Mouse (Mus musculus) intestine, postnatal 0 days (tissue): ENCODE data around the gene Scpep1. TPM values are rescaled to one million over a fixed set of nuclear protein-coding genes. Genes with fewer than 3 reads are reported as not detected.

Experiments
- ATAC-seq: fragments of 200-750 bp; cut with Nextera tagmentation; 2 replicates; pipeline ENCODE4 v1.8.0; 2017; ENCODE audit warnings: mild to moderate bottlenecking, moderate TSS enrichment, moderate library complexity
- H3K27ac ChIP-seq: fragments of 300-500 bp; sonication (generic); 2 replicates; pipeline ENCODE4 v1.5.1; 2014; ENCODE audit warnings: mild to moderate bottlenecking, low read depth, low read length, moderate library complexity
- H3K27me3 ChIP-seq: fragments of 300-500 bp; sonication (generic); replicated peaks from 2 replicates; pipeline ENCODE4 v1.6.1; 2014; ENCODE audit warnings: low read length, mixed read lengths; ENCODE audit not compliant: control insufficient read depth, insufficient read depth
- H3K36me3 ChIP-seq: fragments of 300-500 bp; sonication (generic); 2 replicates; pipeline ENCODE4 v1.6.1; 2014; ENCODE audit warnings: mild to moderate bottlenecking, moderate library complexity; ENCODE audit not compliant: control insufficient read depth, insufficient read depth
- H3K4me1 ChIP-seq: fragments of 300-500 bp; sonication (generic); replicated peaks from 2 replicates; pipeline ENCODE4 v1.6.1; 2014; ENCODE audit warnings: antibody characterized with exemption, low read length, mixed read lengths; ENCODE audit not compliant: control insufficient read depth, insufficient read depth
- H3K4me2 ChIP-seq: fragments of 300-500 bp; sonication (generic); replicated peaks from 2 replicates; pipeline ENCODE4 v1.6.1; 2014; ENCODE audit warnings: low read depth, mild to moderate bottlenecking, moderate library complexity
- H3K4me3 ChIP-seq: fragments of 300-500 bp; sonication (generic); 2 replicates; pipeline ENCODE4 v1.5.1; 2014; ENCODE audit warnings: low read depth, low read length
- H3K9ac ChIP-seq: fragments of 300-500 bp; sonication (generic); 2 replicates; pipeline ENCODE4 v1.6.1; 2014; ENCODE audit warnings: mild to moderate bottlenecking, low read depth, low read length
- H3K9me3 ChIP-seq: fragments of 300-500 bp; sonication (generic); 2 replicates; pipeline ENCODE4 v1.6.1; 2016; ENCODE audit warnings: mixed run types; ENCODE audit not compliant: control insufficient read depth
- CTCF ChIP-seq: sonication (generic); IDR thresholded peaks from 2 replicates; pipeline ENCODE4 v1.5.1; 2016; ENCODE audit warnings: low read depth, mild to moderate bottlenecking, control low read depth, antibody characterized with exemption, moderate library complexity
- WGBS: fragments of 180-500 bp; shearing (Covaris S2); extraction: QIAGEN DNeasy Blood & Tissue Kit; methylation state at CpG from one replicate; pipeline ENCODE4 v1.1.7; 2014; 5-methylcytosine and 5-hydroxymethylcytosine counted together
- polyA plus RNA-seq: library from polyadenylated mRNA; unstranded; fragments of >200 nt; fragmentation: Nextera tagmentation; extraction: Ambion mirVana; gene quantifications from 2 replicates; pipeline ENCODE4 v1.2.1, GENCODE M21; 2015

Scpep1 gene
- polyA plus RNA-seq, 1 experiment from 2014 or later, result 191 TPM

DNA sequence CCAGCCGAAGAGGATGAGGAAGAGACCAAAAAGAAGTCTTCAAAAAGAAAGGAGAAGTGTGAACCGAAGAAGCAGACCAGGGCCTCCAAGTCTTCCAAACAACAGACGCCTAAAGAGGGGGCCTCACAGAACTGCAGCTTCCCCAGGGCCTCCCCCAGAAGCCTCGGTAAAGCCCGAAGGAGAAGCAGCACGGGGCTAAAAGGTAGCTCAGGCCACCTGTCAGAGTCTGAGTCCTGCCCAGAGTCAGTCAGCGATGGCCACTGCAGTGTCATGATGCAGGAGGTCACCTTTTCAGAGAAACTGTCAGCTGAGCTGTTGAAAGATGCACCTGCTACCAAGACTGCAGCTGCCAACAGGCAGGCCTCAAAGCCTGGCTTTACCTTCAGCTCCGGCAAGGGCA is 26.1 kb upstream of the Scpep1 start:
- WGBS, result 86% methylated on average over 8 of the region's 8 CpGs
- H3K36me3 ChIP-seq, result peaks cover 33% of the 10 kb centered on the region
- no peak for ATAC-seq
- no peak overlapping the region for H3K4me2 ChIP-seq
- no peak overlapping the region for H3K27ac ChIP-seq
- no peak overlapping the region for H3K4me3 ChIP-seq
- no peaks in the 10 kb centered on the region for H3K4me1 ChIP-seq
- no peak overlapping the region for H3K9ac ChIP-seq
- no peaks in the 10 kb centered on the region for H3K27me3 ChIP-seq
- H3K9me3 ChIP-seq, result no peaks in the 10 kb centered on the region
- no peak for TF ChIP-seq CTCF

DNA sequence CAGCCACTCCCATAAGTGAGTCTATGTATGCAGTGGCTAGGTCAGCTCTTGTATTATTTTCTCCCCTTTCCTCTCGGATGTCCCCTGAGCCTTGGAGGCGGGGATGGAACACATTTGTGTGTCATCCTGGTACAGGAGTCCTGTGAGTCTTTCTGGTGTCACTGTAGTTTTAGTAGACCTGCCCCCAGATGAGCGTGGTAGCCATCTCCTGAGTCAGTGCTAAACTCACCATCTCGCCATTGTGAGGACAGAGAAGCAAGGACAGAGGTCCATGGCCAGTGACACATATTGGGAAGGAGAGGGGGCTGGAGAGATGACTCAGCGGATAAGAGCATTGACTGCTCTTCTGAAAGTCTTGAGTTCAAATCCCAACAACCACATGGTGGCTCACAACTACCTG is 21.9 kb upstream of the Scpep1 start:
- Histone ChIP-seq H3K4me3 (no peak overlapping the region), H3K36me3 (peaks cover 12% of the 10 kb centered on the region; the same call in 1 of the 2 replicates), H3K27me3 (no peaks in the 10 kb centered on the region), H3K4me1 (peaks cover 4% of the 10 kb centered on the region; the same call in 1 of the 2 replicates), H3K9ac (no peak overlapping the region), H3K27ac (no peak overlapping the region), H3K4me2 (no peak overlapping the region), H3K9me3 (no peaks in the 10 kb centered on the region)
- 89% methylated on average over 5 of the region's 5 CpGs for WGBS
- TF ChIP-seq CTCF, result no peak
- no peak for ATAC-seq

DNA sequence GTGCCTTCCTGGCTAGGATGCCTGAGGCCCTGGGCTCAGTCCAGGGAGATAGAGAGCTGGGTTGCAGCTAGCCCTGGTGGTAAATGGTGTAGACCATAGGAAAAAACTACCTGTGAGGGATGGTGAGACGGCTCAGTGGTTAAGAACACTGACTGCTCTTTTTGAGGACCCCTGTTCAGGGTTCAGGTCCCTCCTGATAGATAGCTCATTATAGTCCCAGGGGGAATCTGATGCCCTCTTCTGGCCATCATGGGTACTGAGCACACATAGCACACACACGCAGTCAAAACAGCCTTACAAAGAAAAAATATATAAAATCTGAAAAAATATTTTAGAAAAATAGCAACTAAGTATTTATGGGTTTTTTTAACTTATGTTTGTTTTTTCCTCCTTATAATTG is 21.1 kb upstream of the Scpep1 start:
- Histone ChIP-seq H3K4me1 (peaks cover 4% of the 10 kb centered on the region; the same call in 1 of the 2 replicates), H3K9me3 (no peaks in the 10 kb centered on the region), H3K4me3 (no peak overlapping the region), H3K27me3 (no peaks in the 10 kb centered on the region), H3K9ac (no peak overlapping the region), H3K27ac (no peak overlapping the region), H3K4me2 (no peak overlapping the region), H3K36me3 (peaks cover 6% of the 10 kb centered on the region; the same call in 1 of the 2 replicates)
- TF ChIP-seq CTCF, result peak; percentile 58
- 98% methylated on average over 2 of the region's 2 CpGs for WGBS
- no peak for ATAC-seq

DNA sequence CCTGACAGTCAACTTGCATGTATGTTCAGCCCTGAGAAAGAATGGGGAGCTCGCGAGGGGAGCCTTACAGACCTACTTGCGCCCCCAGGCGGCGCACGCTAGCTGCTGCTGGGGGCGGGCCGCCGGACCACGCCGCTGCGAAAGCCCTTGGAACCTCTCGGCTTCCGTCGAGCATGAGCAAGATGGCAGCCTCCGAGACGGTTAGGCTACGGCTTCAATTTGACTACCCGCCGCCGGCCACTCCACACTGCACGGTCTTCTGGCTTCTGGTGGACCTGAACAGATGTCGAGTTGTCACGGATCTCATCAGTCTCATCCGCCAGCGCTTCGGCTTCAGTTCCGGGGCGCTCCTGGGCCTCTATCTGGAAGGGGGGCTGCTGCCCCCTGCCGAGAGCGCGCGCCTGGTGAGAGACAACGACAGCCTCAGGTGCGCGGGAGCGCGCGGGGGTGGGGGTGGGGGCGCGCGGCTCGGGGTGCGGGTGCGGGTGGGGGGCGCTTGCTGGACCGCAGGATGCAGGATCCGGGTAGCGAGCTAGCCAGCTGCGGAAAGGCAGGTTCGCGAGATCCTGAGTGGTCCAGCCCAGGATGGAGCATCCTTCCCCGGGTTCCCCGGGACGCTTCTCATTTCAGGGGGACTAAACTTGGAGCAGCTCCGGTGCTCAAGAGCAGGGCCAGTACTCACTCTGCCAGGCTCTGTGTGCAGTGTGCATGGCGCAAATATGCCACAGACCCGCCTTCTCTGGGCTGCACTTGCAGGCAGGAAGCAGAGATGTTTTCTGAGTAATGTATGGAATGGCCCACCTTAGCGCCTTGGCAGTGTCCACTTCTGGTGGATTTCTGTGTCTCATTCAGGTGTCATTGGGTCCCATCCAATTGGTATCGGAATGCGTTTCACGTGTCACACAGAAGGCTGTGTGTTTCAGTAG is 18.8 kb upstream of the Scpep1 start:
- peak; percentile 93 for TF ChIP-seq CTCF

DNA sequence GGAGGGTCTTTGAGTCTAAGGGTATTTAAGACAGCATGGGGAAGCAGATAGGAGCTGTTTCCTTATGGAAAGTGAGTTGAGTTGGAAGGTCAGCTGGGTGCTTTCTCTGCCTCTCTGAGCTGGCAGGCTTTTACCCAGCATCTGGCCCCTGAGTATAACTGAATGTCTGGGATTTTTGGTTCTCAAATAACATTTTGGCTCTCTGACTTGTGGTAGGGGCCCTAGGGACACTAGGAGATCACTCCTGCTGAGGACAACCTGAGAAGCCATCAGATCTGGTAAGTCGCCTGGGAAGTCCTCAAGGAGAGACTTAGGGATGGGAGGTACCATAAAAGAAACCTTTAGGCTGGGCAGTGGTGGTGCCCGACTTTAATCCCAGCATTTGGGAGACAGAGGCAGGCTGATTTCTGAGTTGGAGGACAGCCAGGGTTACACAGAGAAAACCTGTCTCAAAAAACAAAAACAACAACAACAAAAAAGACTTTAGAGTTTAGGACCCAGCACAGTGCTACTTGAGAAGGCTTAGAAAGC is 15.0 kb upstream of the Scpep1 start, which contains the start of gene Coil:
Gene Coil, plus strand, starts transcription at position 51 of the 531 bp plus-strand sequence.
- H3K4me1 ChIP-seq, result peaks cover 4% of the 10 kb centered on the region; the same call in 1 of the 2 replicates
- no peak within 1 kb of the TSS for H3K4me3 ChIP-seq
- H3K9me3 ChIP-seq, result no peaks in the 10 kb centered on the region
- no peak for TF ChIP-seq CTCF
- H3K27ac ChIP-seq, result no peak within 1 kb of the TSS
- no peak within 1 kb of the TSS for H3K4me2 ChIP-seq
- WGBS, result 40% methylated on average over 2 of the region's 2 CpGs
- H3K36me3 ChIP-seq, result no peaks in the 10 kb centered on the region
- ATAC-seq, result no peak
- no peak within 1 kb of the TSS for H3K9ac ChIP-seq
- H3K27me3 ChIP-seq, result 0 out of 2 replicates have a peak, but pooled peaks cover 4% of the 10 kb centered on the region

More for the DNA sequence above, 18.8 kb upstream of the Scpep1 start:
- Histone ChIP-seq H3K9me3 (no peaks in the 10 kb centered on the region), H3K4me2 (peak overlapping the region; percentile 82), H3K4me1 (peaks cover 4% of the 10 kb centered on the region; the same call in 1 of the 2 replicates), H3K36me3 (no peaks in the 10 kb centered on the region), H3K27ac (no peak overlapping the region), H3K27me3 (0 out of 2 replicates have a peak, but pooled peaks cover 4% of the 10 kb centered on the region), H3K4me3 (peak overlapping the region; percentile 86), H3K9ac (peak overlapping the region; percentile 72)
- ATAC-seq, result peak; percentile 81
- WGBS, result 1% methylated on average over 61 of the region's 62 CpGs

DNA sequence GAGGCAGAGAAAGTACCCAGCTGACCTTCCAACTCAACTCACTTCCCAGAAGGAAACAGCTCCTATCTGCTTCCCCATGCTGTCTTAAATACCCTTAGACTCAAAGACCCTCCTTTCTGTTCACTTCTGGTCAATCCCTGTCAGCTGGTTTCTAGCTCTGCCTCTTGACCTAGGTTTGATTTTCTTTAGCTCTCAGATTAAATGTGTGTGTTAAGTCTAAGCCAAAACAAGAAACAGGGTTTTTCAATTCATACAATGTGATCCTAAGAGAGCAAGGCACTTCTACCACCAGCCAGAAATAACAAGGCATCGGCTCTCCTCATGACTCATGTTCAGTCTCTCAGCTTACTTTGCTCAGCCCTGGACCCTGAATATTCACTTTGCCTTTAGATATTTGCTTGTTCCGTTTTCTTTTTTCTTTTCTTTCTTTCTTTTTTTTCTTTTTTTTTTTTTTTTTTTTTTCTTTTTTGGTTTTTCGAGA is 11.7 kb upstream of the Scpep1 start, which contains the start of gene Elobl:
Gene Elobl, minus strand, starts transcription at position 51 of the 481 bp plus-strand sequence.
- no peaks in the 10 kb centered on the region for H3K4me1 ChIP-seq
- WGBS, result 95% methylated on average over 2 of the region's 3 CpGs
- H3K9me3 ChIP-seq, result no peaks in the 10 kb centered on the region
- H3K27ac ChIP-seq, result no peak within 1 kb of the TSS
- no peak within 1 kb of the TSS for H3K4me2 ChIP-seq
- H3K4me3 ChIP-seq, result no peak within 1 kb of the TSS
- H3K9ac ChIP-seq, result no peak within 1 kb of the TSS
- H3K36me3 ChIP-seq, result no peaks in the 10 kb centered on the region
- H3K27me3 ChIP-seq, result 0 out of 2 replicates have a peak, but pooled peaks cover 4% of the 10 kb centered on the region
- ATAC-seq, result no peak
- TF ChIP-seq CTCF, result no peak
